Mouse (Mus musculus) left cerebral cortex, adult 18-20 months (tissue): ENCODE data around the gene Pbx3. TPM values are rescaled to one million over a fixed set of nuclear protein-coding genes. Genes with fewer than 3 reads are reported as not detected.

Experiments used
- DNase-seq, 2 experiments: peaks; one replicate each; pipeline ENCODE4 v3.0.0; 2021 to 2022; ENCODE audit warnings: low spot score in 2 of 2, mixed read lengths in 1 of 2
- total RNA-seq, 2 experiments: library from RNA; stranded (reverse); gene quantifications; 2 replicates each; pipeline ENCODE4 v1.2.3; 2021

The Pbx3 gene
- total RNA-seq, 2 experiments from 2014 or later: 15.7 to 18.2 TPM

DNA sequence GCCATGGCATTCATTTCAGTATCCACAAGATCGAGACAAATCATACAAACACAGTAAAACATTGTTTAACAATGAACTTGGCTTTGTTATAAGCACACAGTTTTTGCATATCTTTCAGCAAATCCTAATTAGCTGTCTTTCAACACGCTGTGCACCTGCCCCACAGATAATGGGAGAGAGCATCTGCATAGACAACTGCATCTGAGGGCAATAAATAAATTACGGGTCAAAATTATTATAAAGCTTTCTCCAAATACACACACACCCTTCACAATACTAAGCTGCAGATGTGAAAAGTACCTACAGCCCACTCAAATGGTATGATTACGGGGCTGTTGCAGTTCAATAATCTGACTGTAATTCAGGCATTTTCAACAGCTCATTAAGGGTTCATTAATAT lies 145.3 kb downstream of the Pbx3 start:
- no peak for DNase-seq

DNA sequence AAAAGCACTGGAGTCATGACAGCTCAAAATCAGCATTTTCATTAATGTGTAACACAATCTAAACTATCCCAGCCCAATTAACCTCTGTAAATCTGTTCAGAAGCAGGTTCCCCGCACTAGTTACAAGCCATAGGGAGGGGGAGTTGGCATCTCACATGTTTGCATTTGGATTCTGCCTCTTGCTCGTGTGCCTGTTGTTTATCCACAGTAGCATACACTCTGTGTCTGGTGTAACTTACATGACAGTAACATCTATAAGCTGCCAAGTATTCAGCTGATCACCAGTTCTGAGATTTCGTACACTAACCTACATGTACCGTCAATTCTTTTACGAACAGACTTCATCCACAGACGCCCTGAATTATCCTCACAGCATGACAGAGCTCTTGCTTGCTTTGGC lies 147.5 kb downstream of the Pbx3 start:
- DNase-seq: no peak

DNA sequence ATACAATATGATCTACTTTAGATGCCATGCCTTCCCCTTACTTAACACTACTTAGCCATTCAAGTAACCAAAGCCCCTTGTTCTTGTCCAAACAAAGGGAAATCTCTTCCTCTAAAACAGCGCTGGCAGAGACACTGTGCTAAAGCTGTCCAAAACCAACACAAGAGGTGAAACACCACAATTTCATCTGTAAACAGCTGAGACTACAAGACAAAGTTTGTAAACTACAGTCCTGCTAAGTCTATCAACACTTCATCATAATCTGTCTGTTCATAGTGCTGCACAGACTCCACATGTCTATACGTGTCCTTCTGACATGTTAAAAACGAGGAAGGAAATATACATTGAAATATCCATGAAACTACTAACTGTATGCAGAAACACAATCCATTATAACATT lies 151.5 kb downstream of the Pbx3 start:
- DNase-seq: no peak

DNA sequence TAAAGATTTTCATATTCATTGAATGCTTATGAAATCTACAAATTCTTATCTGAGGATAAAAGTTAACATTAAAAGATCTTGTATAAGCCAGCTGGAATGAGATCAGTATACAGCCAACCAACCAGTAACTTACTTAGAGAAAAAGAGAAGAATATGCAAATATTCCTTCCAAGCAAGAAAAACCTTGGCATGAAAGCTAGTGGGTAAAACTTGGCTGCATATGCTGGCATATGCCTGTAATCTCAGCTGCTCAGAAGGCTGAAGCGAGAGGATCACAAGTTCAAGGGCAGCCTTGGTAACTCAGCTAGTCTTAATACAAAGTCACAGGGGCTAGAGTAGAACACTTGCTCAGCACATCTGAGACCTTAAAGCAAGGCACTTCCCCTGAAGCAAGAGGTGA lies 153.8 kb downstream of the Pbx3 start:
- DNase-seq: no peak

DNA sequence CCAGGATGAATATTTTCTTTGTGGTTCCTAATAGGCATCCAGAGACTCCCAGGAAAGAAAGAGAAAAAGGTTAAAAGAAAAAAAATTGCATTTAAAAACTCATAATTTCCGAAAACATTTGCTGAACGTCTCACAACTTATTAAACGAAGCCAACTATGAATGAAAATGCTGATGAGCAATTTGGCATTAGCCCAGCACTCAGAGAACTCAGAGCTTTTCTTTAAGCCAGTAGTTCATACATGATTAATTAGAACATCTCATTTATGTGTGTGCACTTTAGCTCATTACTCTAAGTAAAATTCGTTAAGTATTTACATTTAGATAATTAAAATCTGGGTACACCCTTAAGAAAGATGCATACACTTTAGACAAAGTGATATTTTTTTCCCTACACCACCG lies 155.3 kb downstream of the Pbx3 start:
- DNase-seq: no peak

DNA sequence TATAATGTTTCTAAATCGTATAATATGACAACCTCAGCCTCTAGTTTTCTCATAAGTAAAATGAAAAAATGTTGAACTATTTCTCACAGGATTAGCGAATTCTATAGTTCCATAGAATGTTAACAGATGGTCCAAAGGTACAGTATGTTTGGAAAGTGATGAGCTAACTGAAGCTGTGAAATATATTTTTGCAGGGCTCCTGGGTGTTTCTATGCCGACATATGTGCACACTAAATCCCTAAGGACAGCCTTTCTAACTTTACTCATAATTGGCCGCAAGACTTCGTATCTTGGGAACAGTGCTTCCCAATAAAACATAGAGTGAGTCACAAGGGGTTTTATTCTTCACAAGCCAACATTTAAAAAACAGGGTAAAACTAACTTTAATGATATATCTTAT lies 157.4 kb downstream of the Pbx3 start:
- no peak for DNase-seq

DNA sequence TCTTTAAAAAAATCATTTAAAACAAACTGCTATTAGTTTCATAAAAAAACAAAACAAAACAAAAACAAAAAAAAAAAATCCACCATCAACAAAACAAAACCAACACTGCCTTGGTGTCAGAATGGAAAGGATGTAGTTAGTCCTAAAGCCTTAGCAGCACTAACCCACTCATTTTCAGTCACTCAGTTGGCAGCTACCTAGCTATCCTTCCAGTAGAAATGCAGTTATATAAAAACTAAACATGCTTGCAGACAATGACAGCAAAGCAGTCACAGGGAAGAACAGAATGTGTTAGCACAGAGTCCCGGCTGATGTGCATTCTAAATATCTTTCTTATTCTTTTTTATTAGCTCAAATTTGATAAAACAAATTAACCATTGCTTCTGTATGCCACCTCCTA lies 160.5 kb downstream of the Pbx3 start:
- peak; percentile 45 to 52 for DNase-seq

DNA sequence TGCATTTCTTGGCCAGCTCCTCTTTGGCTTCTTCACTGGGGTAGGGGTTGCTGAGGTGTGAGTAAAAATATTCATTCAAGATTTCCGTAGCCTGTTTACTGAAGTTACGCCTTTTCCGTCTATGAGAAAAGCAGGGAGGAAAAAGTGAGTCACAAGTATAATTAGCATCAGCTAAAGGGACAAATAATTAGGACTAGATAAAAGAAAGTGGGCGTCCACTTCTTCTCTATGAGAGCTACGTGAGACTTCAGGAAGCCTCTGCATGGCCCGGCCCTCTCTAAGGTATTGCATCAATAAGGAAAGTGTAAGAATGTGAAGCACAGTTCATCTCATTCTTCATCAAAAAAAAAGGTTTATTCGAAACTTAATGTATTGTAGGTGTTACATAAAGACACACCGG lies 168.1 kb downstream of the Pbx3 start:
- DNase-seq: no peak

DNA sequence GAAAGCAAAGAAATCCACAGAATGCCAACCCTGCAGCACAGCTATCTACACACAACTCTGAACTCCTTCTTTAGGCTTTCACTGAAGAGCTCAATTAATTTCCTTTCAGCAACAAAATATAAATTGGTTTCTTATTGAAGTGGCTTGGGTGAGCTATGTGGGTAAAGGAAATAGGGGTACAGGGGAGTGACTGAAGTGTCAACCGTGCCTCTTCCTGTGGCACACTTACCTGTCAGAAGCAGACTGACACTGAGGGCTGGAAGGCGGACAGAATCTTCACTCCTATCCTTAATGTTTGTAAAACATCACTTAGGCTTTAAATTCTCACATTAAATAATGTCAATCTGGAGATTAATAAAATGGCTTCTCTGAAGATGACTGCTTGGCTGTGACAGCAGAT lies 168.6 kb downstream of the Pbx3 start:
- no peak for DNase-seq

DNA sequence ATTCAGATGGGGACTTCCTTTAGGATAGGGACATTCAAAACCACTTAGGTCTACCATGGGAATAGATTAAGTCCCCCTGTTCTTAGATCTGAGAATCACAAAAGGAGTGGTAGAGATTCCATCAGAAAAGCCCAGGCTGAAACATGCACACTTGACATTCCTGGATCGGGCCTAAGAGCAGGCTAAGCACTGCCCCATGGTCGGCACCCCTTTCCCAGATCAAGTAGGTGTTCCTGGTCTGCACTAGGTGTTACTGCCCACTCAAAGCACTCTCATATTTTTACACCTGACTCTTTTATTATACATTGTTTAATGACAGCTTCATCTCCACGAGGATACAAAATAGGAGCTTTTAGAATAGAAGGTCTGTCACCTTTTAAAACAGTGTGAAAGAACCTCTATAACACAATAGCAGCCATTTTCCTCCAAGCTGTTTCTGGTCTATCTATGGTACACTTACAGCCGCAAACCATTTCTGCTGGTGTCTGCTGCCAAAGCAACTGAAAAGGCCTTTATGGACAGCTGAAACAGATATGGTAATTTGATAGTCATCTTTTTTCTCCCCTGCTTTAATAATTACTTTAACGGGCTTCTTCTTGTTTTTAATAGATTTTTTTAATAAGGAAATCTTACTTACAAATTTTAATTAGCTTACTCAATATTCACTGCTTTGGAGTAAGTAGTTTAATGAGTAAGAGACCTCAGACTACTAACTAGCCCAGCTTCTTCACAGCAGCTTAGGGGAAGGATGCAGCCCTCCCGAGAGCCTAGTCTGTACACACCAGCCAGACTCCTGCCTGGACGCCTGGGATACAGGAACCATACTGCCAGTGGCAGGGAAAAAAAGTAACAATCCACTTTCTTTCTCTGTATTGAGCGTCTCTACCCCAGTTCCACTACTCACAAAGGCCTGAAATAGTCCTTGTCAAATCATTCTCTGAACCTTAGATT lies 178.8 kb downstream of the Pbx3 start:
- DNase-seq: no peak

DNA sequence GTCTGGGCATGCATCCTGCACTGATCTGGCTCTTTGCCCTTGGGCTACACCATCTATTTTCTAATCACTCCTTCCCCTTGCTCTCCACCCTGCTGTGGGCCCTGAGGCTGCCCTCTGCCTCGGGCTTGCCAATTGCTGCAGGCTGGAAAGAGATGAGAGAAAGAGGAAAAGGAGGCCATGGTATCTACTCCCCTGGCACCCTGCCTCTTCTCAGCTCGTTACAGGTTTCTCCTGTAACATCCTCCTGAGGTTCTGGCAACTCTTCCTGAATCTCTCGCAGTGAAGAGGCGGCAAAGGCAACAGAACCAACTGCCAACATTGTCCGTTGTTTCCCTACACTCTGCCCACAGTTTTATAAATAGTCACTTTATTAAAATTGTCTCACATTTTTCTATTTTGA lies 179.7 kb downstream of the Pbx3 start:
- DNase-seq: peak in 1 of 2 experiments; percentile 7

DNA sequence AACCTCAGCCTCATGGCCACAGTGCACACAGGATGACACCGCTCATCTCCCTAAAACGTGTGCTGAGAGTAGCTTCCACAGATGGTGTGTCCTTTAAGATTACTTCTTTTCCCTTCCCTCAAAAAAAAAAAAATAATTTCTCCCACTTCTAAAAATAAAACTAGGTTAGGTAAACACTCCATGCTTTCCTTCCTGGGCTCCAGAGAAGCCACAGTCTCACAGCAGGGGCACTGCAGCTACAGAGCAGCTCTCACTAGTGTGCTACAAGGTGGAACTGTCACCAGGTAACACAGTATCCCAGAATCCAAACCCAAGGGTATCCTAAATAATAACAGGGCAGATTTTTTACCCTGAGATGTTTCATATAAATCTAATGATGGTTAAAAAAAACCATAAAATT lies 185.6 kb downstream of the Pbx3 start:
- no peak for DNase-seq

DNA sequence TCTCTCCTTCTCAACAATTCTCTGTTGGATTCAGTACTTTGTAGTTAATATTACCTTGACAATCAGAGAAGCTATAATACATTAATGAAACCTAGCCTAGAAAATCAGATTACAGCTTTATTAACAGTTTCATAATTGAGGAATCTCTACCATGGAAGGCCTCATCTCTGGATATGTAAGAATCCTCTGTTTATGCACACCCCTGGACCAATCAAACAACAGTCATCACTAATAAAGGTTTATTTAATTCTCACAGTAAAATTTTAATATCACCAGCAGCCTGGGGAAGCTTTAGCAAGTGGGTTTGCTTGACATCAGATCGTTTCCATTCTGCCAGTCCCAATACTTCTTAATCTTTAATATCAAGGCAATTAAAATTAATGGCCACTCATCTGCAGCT lies 191.3 kb downstream of the Pbx3 start:
- no peak for DNase-seq

DNA sequence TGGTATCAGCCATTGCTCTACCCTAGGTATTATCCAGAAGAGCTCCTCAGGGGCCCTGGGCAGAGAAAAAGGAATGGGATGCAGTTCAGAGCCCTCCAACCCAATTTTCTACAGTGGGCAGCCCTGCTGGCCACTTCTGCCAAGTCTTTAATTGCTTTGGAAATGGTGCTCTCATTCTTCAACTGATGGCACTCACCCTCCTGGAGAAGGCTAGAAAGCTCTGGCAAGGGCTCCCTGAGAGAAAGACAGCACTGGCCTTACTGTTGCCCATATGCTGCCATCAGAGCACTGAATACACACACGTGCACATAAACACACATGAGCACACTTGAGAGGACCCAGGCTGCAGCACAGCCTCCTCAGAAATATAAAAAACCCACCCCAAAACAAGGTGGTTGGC lies 193.6 kb downstream of the Pbx3 start:
- DNase-seq: no peak

DNA sequence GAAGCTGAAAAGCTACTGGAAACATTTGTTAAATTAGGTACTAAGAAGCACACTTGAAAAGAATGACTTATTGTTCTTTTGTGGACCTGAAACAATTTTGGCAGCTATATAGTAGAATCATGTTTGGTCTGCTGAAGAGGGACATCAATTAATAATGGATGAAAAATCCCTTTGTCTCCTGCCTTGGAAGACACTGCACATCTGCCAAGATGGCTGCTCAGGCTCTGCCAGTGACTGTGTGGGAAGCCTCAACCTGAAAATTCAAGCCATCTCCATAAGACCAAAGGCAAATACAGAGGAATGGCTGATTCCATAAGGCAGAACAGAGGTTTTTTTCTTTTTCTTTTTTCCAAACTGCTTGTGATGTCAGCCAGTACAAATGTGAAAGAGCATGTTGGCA lies 194.3 kb downstream of the Pbx3 start:
- DNase-seq: no peak

DNA sequence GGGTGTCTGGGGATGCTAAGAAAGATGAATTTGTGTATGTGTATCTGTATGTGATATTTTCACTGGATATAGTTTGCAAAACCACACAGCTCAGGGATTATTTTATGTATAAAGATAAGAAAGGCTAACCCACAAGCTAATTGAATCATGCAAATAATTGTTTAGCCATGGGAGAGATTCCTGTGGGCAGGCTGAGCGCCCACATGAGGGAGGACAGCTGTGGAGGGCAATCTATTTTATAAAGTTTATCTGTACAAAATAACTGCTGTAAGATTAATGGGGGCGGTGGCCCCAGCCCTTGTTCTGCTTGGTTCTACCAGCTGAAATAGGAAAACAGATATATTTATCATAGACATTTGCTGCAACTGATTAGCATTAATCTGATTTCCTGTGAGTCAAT lies 202.5 kb downstream of the Pbx3 start:
- DNase-seq: no peak

DNA sequence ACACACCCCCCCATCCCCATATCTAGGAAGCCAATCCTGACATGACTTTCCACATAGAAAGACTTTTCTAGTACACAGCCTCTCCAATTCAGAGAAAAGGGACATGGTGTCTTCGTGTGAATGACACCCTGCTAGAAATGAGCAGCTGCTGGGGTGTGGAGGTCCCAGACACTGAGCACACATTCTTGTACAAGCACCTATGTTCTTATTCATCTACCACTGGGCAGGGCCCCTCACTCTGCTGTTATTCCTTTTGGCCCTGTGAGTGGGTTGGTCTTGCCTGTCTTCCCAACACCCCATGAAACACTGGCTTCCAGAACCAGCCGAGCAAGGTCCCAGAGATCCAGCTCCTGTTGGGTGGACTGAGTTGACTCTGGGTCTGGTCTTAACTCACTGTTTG lies 203.3 kb downstream of the Pbx3 start:
- DNase-seq: no peak

DNA sequence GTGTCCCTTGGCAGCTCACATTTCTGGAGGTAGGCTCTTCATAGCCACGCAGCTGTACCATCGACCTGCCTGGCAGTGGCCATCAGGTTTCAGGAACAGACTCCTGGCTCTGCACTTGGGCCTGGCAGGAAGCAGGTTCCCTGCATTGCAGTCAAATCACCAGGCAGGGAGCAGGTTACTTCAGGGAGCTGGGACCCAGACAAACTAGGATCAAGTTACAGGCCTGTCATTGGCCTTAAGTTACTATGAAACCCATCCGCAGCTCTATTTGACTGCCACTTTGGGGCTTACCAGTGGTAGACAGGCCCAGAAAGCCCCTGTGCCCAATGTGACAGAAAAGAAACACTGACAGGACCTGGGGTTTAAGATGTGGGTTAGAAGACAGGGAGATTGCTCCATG lies 204.8 kb downstream of the Pbx3 start:
- DNase-seq: no peak

DNA sequence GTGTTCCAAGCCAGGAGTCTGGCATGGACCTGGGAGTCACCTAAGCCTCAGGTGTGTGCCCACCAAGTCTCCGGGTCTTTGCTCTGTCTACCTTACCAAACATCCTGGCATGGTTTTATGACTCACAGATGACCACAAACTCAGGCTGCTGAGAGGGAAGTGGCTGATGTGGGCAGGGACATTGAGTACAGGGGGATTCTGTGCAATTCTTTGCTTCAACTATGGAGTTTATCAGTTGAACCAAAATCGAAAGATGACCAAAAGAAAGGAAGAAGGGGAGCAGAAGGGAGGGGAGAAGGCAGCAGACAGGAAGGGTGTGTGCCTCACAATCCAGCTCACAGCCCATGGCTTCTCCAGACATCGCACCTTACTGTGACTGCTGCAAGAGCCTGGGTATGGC lies 210.5 kb downstream of the Pbx3 start:
- no peak for DNase-seq

DNA sequence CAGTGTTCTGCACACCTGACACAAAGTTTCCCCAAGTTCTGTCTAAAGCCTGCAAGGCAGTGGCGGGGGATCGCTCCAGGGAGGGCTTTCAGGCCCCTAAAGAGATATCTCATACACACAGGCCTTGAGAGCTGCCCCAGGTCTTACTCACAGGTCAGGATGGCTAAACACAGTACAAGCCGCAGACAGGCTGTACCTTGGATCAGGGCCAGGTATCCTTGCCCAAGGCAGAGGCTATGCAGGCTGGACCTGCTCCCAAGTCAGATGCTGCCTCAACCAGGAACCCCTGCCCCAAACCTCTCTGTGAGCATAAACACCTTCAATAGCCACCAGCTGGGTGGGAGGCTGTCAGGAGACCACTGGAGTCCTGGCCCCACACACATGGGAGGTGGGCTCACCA lies 215.2 kb downstream of the Pbx3 start:
- no peak for DNase-seq

DNA sequence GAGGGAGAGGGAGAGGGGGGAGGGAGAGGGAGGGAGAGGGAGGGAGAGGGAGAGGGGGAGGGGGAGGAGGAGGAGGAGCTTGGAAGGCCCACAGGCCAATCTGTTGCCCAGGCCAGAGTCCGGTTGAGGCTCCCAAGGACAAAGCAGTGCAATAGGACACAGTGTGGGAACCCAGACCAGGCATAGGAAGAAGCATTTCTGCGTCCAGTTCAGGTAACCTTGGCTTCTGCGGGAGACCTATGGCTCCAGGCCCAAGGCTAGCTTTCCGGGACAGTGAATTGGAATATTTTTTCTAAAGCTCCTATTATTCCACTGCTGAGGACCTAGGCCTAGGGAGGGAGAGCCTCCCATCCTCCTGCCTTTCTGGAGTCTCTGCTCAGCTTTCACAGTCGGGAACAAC lies 218.1 kb downstream of the Pbx3 start:
- DNase-seq: no peak

DNA sequence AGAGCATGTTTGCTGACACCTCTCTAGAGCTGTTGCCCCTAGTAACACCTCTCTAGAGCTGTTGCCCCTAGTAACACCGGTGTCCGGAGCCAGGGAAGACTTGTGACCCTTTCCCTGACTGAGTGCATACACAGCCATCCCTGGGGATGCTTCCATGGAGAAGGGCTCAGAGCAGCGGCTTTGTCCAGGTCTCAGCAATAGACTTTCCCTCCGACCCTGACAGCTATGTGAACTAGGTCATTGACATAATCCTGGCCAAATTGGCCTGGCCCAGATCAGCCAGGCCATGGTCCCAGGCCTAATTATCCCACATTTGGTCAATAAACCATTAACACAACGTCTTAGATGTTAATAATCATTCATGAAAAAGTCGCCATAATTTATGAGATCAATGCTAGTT lies 219.6 kb downstream of the Pbx3 start:
- DNase-seq: no peak

DNA sequence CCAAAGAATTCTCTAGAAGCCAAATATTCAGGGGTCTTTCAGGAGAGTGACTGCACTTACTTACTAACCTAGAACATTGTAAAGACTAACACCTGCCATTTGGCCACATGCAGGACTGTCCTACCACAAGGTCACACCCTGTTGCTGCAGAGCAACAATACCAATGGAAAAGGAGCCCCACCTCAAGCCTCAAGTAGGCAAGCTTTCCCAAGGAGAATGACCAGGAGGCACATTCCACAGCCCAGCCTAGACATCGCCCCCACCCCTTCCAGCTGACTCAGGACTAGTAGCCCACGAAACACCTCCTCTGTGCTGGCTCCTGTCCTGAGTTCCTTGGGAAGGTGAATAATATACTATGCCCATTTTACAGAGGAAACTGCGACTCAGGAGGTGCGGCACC lies 222.4 kb downstream of the Pbx3 start:
- DNase-seq: no peak
